Mouse (Mus musculus): ENCODE data around the gene Pnpo. TPM values are rescaled to one million over a fixed set of nuclear protein-coding genes. Genes with fewer than 3 reads are reported as not detected.

The Pnpo gene
- polyA plus RNA-seq, 1 experiment from 2014 or later, result 23.1 TPM

Other genes starting within 250 kb of the Pnpo start
- gene Snx11, start 166.4 kb downstream of the Pnpo start, polyA plus RNA-seq (2014; fragmentation: Nextera tagmentation; extraction: Ambion mirVana), result 15.3 and 18.8 TPM in 2 replicates
- 167 and 169 TPM in 2 replicates for gene Cbx1, start 154.9 kb downstream of the Pnpo start, polyA plus RNA-seq (2014; fragmentation: Nextera tagmentation; extraction: Ambion mirVana)
- 31.7 and 35.2 TPM in 2 replicates for gene Nfe2l1, start 114.0 kb downstream of the Pnpo start, polyA plus RNA-seq (2014; fragmentation: Nextera tagmentation; extraction: Ambion mirVana)
- 47.5 and 51.1 TPM in 2 replicates for gene Copz2, start 94.1 kb downstream of the Pnpo start, polyA plus RNA-seq (2014; fragmentation: Nextera tagmentation; extraction: Ambion mirVana)
- 91.4 and 92.8 TPM in 2 replicates for gene Cdk5rap3, start 27.5 kb downstream of the Pnpo start, polyA plus RNA-seq (2014; fragmentation: Nextera tagmentation; extraction: Ambion mirVana)
- gene Prr15l, start 15.9 kb downstream of the Pnpo start, polyA plus RNA-seq (2014; fragmentation: Nextera tagmentation; extraction: Ambion mirVana), result 0.12 and 0.19 TPM in 2 replicates
- 22.2 and 26.3 TPM in 2 replicates for gene Sp2, start 39.0 kb upstream of the Pnpo start, polyA plus RNA-seq (2014; fragmentation: Nextera tagmentation; extraction: Ambion mirVana)
- gene Sp6, start 69.4 kb upstream of the Pnpo start, polyA plus RNA-seq (2014; fragmentation: Nextera tagmentation; extraction: Ambion mirVana), result not detected in 2 replicates
- gene Scrn2, start 86.0 kb upstream of the Pnpo start, polyA plus RNA-seq (2014; fragmentation: Nextera tagmentation; extraction: Ambion mirVana), result 21.3 and 22.1 TPM in 2 replicates
- 2.7 TPM in 2 replicates for gene Lrrc46, start 97.4 kb upstream of the Pnpo start, polyA plus RNA-seq (2014; fragmentation: Nextera tagmentation; extraction: Ambion mirVana)
- gene Mrpl10, start 97.6 kb upstream of the Pnpo start, polyA plus RNA-seq (2014; fragmentation: Nextera tagmentation; extraction: Ambion mirVana), result 71.0 and 72.2 TPM in 2 replicates
- 4.2 and 4.8 TPM in 2 replicates for gene Osbpl7, start 106.6 kb upstream of the Pnpo start, polyA plus RNA-seq (2014; fragmentation: Nextera tagmentation; extraction: Ambion mirVana)
- 0.12 and 0.14 TPM in 2 replicates for gene Tbx21, start 171.3 kb upstream of the Pnpo start, polyA plus RNA-seq (2014; fragmentation: Nextera tagmentation; extraction: Ambion mirVana)
- gene Tbkbp1, start 207.5 kb upstream of the Pnpo start, polyA plus RNA-seq (2014; fragmentation: Nextera tagmentation; extraction: Ambion mirVana), result 2.8 and 3.6 TPM in 2 replicates
- gene Kpnb1, start 243.9 kb upstream of the Pnpo start, polyA plus RNA-seq (2014; fragmentation: Nextera tagmentation; extraction: Ambion mirVana), result 111 and 116 TPM in 2 replicates